Mouse (Mus musculus): Measurements from ENCODE around the gene Clta. TPM values are rescaled to one million over a fixed set of nuclear protein-coding genes. Genes with fewer than 3 reads are reported as not detected.

Gene Clta
- 316 and 331 TPM in 2 replicates for total RNA-seq (2017)

GRCm38 (mm10) chr4:44004126-44004525 lies at the start of gene Clta:
TSS of gene Clta (plus strand) at chr4:44004452.
- peak; percentile 96 for ATAC-seq (replicated peaks; ENCODE audit: low read depth, poor library complexity, severe bottlenecking)

GRCm38 (mm10) chr4:43957292-43957845 lies 46.9 kb upstream of the Clta start, which contains the start of gene Glipr2:
TSS of gene Glipr2 (plus strand) at chr4:43957401.
- ATAC-seq (replicated peaks; ENCODE audit: low read depth, poor library complexity, severe bottlenecking) = peak; percentile 87

GRCm38 (mm10) chr4:43957846-43958461 lies 46.3 kb upstream of the Clta start:
- peak; percentile 4; the same call in 1 of the 2 replicates for ATAC-seq (replicated peaks; ENCODE audit: low read depth, poor library complexity, severe bottlenecking)

GRCm38 (mm10) chr4:43959523-43960179 lies 44.6 kb upstream of the Clta start:
- ATAC-seq (replicated peaks; ENCODE audit: low read depth, poor library complexity, severe bottlenecking) = peak; percentile 29

GRCm38 (mm10) chr4:43960207-43960606 lies 44.0 kb upstream of the Clta start:
- ATAC-seq (replicated peaks; ENCODE audit: low read depth, poor library complexity, severe bottlenecking) = peak; percentile 7; the same call in 1 of the 2 replicates

GRCm38 (mm10) chr4:43964326-43964833 lies 39.9 kb upstream of the Clta start:
- ATAC-seq (replicated peaks; ENCODE audit: low read depth, poor library complexity, severe bottlenecking) = peak; percentile 64

- ATAC-seq (replicated peaks; ENCODE audit: low read depth, poor library complexity, severe bottlenecking) = no peak
Observed at GRCm38 (mm10) chr4:43964951-43965684, 39.1 kb upstream of the Clta start.

- 0 out of 2 replicates have a peak, but pooled peaks have one; percentile 41 for ATAC-seq (replicated peaks; ENCODE audit: low read depth, poor library complexity, severe bottlenecking)
Observed at GRCm38 (mm10) chr4:43965856-43966535, 38.3 kb upstream of the Clta start.

GRCm38 (mm10) chr4:43968650-43969049 lies 35.6 kb upstream of the Clta start:
- ATAC-seq (replicated peaks; ENCODE audit: low read depth, poor library complexity, severe bottlenecking) = no peak

- ATAC-seq (replicated peaks; ENCODE audit: low read depth, poor library complexity, severe bottlenecking) = no peak
Observed at GRCm38 (mm10) chr4:43969373-43969772, 34.9 kb upstream of the Clta start.

- no peak for ATAC-seq (replicated peaks; ENCODE audit: low read depth, poor library complexity, severe bottlenecking)
Observed at GRCm38 (mm10) chr4:43970393-43971330, 33.6 kb upstream of the Clta start.

- 0 out of 2 replicates have a peak, but pooled peaks have one; percentile 3 for ATAC-seq (replicated peaks; ENCODE audit: low read depth, poor library complexity, severe bottlenecking)
Observed at GRCm38 (mm10) chr4:43971541-43972136, 32.6 kb upstream of the Clta start.

GRCm38 (mm10) chr4:43972137-43972591 lies 32.1 kb upstream of the Clta start:
- ATAC-seq (replicated peaks; ENCODE audit: low read depth, poor library complexity, severe bottlenecking) = peak; percentile 79

GRCm38 (mm10) chr4:43973526-43973981 lies 30.7 kb upstream of the Clta start:
- peak; percentile 68 for ATAC-seq (replicated peaks; ENCODE audit: low read depth, poor library complexity, severe bottlenecking)

- peak; percentile 37 for ATAC-seq (replicated peaks; ENCODE audit: low read depth, poor library complexity, severe bottlenecking)
Observed at GRCm38 (mm10) chr4:43974914-43975616, 29.2 kb upstream of the Clta start.

GRCm38 (mm10) chr4:43976223-43976740 lies 28.0 kb upstream of the Clta start:
- ATAC-seq (replicated peaks; ENCODE audit: low read depth, poor library complexity, severe bottlenecking) = no peak
